Mouse (Mus musculus) liver, embryonic 16.5 days (tissue): Measurements from ENCODE around the gene Stx18. TPM values are rescaled to one million over a fixed set of nuclear protein-coding genes. Genes with fewer than 3 reads are reported as not detected.

ENCODE experiments used
- ATAC-seq: fragments of 200-750 bp; cut with Nextera tagmentation; 2 replicates; pipeline ENCODE4 v1.8.0; 2017; ENCODE audit warnings: low read depth, mild to moderate bottlenecking, moderate number of reproducible peaks, moderate library complexity
- H3K27ac ChIP-seq: fragments of 300-500 bp; sonication (generic); 2 replicates; pipeline ENCODE4 v1.5.1; 2014; ENCODE audit warnings: mild to moderate bottlenecking, low read length
- H3K27me3 ChIP-seq: fragments of 300-500 bp; sonication (generic); 2 replicates; pipeline ENCODE4 v1.6.1; 2014; ENCODE audit warnings: low read depth, low read length, mixed read lengths; ENCODE audit not compliant: control insufficient read depth, insufficient read depth
- H3K36me3 ChIP-seq: fragments of 300-500 bp; sonication (generic); 2 replicates; pipeline ENCODE4 v1.6.1; 2014; ENCODE audit warnings: mild to moderate bottlenecking; ENCODE audit not compliant: control insufficient read depth, insufficient read depth
- H3K4me1 ChIP-seq: fragments of 300-500 bp; sonication (generic); 2 replicates; pipeline ENCODE4 v1.6.1; 2014; ENCODE audit warnings: low read depth, low read length, mixed read lengths; ENCODE audit not compliant: control insufficient read depth
- H3K4me2 ChIP-seq: fragments of 300-500 bp; sonication (generic); 2 replicates; pipeline ENCODE4 v1.6.1; 2014; ENCODE audit warnings: low read depth, low read length, mixed read lengths
- H3K4me3 ChIP-seq: fragments of 300-500 bp; sonication (generic); 2 replicates; pipeline ENCODE4 v1.5.1; 2014; ENCODE audit warnings: low read depth, mild to moderate bottlenecking, low read length
- H3K9ac ChIP-seq: fragments of 300-500 bp; sonication (generic); 2 replicates; pipeline ENCODE4 v1.6.1; 2014; ENCODE audit warnings: low read depth, low read length
- H3K9me3 ChIP-seq: fragments of 300-500 bp; sonication (generic); replicated peaks from 2 replicates; pipeline ENCODE4 v1.6.1; 2016; ENCODE audit warnings: low read length; ENCODE audit not compliant: control insufficient read depth
- WGBS: fragments of 180-500 bp; shearing (Covaris S2); extraction: QIAGEN DNeasy Blood & Tissue Kit; methylation state at CpG from one replicate; pipeline ENCODE4 v1.1.7; 2014; ENCODE audit not compliant: insufficient replicate concordance; 5-methylcytosine and 5-hydroxymethylcytosine counted together
- polyA plus RNA-seq: library from polyadenylated mRNA; unstranded; fragments of >200 nt; fragmentation: Nextera tagmentation; extraction: Ambion mirVana; gene quantifications from 2 replicates; pipeline ENCODE4 v1.2.1, GENCODE M21; 2015

Gene Stx18
- polyA plus RNA-seq, 1 experiment from 2014 or later = 10.7 TPM

DNA sequence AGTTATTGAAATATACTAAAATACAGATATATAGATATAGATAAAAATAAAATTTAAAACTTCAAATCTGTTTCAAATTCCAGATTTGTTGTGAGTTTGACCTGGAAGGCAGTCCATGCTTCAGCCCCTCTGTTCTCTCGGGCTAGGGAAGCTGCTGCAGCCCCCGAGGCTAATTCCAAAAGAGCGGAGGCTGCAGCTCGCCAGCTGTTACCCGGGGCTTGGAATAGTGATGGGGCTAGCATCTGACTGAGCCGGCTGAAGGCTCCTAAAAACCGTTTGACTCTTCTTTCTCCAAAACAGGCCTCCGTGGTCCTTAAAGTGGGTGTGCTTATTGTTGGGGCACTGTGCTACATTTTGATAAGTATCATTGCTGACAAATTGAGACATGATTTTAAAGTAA, 46.1 kb downstream of the Stx18 start:
- H3K9me3 ChIP-seq = no peaks in the 10 kb centered on the region
- no peak overlapping the region for H3K27ac ChIP-seq
- no peak overlapping the region for H3K9ac ChIP-seq
- no peak for ATAC-seq
- no peaks in the 10 kb centered on the region for H3K4me1 ChIP-seq
- 57% methylated on average over 8 of the region's 8 CpGs for WGBS
- no peaks in the 10 kb centered on the region for H3K36me3 ChIP-seq
- H3K27me3 ChIP-seq = no peaks in the 10 kb centered on the region
- no peak overlapping the region for H3K4me2 ChIP-seq
- H3K4me3 ChIP-seq = no peak overlapping the region

DNA sequence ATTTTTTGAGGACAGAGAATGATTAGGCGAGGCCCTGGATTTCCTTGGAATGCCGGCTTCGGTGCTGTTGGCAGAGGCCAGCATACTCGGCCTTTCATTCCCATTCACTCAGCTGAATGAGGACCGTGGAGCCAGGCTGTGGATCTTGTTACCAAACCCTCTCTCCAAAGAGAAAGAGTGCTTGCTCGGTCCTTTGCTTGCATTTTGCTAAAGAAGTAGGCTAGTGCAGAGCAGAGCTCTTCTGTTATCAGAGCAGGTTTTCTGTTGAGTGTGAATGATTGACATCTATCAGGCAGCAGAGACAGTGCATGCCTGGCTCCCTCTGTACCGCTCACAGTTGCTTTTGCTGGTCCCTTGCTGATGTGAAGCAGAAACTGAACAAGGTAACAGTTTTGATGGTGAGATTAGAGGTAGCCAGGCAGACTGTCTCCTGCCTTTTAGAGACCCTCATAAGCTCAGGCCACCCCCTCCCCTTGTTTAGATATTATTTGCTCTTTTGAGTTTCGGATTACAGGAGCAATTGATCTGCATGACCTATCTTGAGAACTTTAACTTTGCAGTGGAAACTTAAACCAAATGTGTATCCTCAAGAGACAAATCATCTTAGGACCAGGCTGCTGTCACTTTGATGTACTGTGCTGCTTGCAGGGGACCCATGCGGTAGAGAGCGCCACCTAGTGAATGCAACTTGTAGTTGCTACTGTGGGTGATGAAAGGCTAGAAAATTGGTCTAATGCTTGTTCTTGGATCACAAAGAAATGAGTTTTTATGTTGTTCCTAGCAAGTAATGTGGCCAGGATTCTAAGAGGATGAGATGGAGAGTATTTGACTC, 47.2 kb downstream of the Stx18 start:
- H3K27ac ChIP-seq = no peak overlapping the region
- no peak overlapping the region for H3K4me2 ChIP-seq
- H3K9ac ChIP-seq = no peak overlapping the region
- ATAC-seq = no peak
- no peaks in the 10 kb centered on the region for H3K36me3 ChIP-seq
- no peaks in the 10 kb centered on the region for H3K9me3 ChIP-seq
- H3K4me3 ChIP-seq = no peak overlapping the region
- 45% methylated on average over 10 of the region's 10 CpGs for WGBS
- H3K4me1 ChIP-seq = no peaks in the 10 kb centered on the region
- H3K27me3 ChIP-seq = no peaks in the 10 kb centered on the region

DNA sequence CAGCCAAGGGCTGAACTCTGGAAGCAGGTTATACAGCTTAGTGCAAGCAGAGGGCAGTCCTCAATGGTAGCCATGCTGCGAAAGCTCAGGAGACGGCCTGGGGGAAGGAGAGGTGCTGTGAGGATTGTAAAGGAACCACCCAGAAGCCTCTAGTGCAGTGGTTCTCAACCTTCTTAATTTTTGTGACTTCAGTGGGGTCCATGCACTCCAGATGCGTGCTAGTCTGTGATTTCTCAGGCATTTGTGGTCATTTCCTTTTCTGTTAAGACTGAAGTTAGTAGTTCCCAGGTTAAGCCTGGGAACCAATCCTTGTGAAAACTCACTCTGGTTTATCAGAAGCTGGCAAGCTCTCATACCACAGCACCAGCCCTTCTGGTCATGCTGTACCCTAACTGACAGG, 51.6 kb downstream of the Stx18 start:
- no peaks in the 10 kb centered on the region for H3K4me1 ChIP-seq
- H3K36me3 ChIP-seq = no peaks in the 10 kb centered on the region
- H3K9ac ChIP-seq = no peak overlapping the region
- no peak overlapping the region for H3K4me3 ChIP-seq
- H3K9me3 ChIP-seq = no peaks in the 10 kb centered on the region
- H3K27ac ChIP-seq = no peak overlapping the region
- no peaks in the 10 kb centered on the region for H3K27me3 ChIP-seq
- H3K4me2 ChIP-seq = no peak overlapping the region
- no peak for ATAC-seq
- WGBS = 70% methylated on average over 3 of the region's 3 CpGs

DNA sequence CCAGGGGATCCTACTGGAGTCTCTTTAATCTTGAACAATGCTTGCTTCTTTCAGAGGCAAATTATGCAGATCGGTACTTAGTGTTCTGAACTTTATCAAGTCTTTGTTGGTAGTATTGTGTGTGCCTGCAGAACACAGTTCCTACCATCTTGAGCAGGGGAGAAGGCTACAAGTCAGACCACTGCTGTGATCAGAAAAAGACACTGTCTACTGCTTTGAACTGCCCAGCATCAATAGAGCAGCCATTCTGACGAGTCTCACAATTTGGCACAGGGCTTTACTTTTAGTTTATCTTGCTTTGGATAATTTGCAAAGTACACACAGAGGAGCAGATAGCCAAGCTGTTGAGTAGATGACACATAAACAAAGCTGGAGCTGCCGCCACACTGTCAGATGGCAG, 52.0 kb downstream of the Stx18 start:
- Histone ChIP-seq H3K4me1 (no peaks in the 10 kb centered on the region), H3K4me2 (no peak overlapping the region), H3K9me3 (no peaks in the 10 kb centered on the region), H3K9ac (no peak overlapping the region), H3K36me3 (no peaks in the 10 kb centered on the region), H3K27ac (no peak overlapping the region), H3K27me3 (no peaks in the 10 kb centered on the region), H3K4me3 (no peak overlapping the region)
- 70% methylated on average over 3 of the region's 3 CpGs for WGBS
- no peak for ATAC-seq

DNA sequence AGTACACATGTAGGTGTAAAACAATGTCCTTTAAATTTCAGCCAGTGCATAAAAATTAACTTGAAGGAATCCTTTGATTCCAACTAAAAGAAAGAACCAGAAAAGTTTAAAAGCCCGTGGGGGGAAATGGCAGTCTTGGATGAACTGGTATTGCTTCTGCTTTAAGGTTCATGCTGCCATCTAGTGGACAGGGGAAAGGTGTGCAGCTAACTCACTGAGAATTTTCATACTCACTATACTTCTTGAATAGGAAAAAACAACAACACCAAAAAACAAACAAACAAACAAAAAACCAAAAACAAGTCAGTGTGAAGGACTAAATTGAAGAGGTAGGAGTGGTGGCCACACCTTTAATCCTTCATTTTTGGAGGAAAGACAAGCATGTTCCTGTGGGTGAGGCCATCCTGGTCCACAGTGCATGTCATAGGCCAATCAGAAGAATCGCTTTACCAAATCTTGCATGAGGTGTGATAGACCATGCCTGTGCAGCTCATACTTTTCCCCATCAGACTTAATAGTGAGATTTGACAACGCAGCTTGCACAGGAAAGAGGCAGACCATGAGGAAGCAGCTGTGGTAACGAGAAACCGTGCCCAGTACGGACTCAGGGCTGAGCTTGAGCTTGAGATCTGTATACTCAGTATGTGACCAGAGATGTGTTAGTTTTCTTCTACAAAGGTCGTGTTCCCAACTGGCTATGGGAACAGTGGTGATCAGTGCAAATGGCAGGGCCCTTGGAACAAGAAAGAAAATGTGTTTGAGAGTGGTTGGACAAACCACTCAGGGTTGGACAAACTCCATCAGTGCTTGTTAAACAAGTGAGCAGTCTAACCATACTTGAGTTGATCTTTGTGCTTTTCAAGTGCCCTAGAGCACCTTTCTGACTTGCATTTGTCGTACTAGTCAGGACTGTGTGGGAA, 52.8 kb downstream of the Stx18 start:
- H3K4me3 ChIP-seq = no peak overlapping the region
- no peak overlapping the region for H3K4me2 ChIP-seq
- ATAC-seq = no peak
- H3K27me3 ChIP-seq = no peaks in the 10 kb centered on the region
- no peaks in the 10 kb centered on the region for H3K9me3 ChIP-seq
- H3K9ac ChIP-seq = no peak overlapping the region
- H3K4me1 ChIP-seq = no peaks in the 10 kb centered on the region
- 43% methylated on average over 8 of the region's 8 CpGs for WGBS
- H3K36me3 ChIP-seq = no peaks in the 10 kb centered on the region
- no peak overlapping the region for H3K27ac ChIP-seq

DNA sequence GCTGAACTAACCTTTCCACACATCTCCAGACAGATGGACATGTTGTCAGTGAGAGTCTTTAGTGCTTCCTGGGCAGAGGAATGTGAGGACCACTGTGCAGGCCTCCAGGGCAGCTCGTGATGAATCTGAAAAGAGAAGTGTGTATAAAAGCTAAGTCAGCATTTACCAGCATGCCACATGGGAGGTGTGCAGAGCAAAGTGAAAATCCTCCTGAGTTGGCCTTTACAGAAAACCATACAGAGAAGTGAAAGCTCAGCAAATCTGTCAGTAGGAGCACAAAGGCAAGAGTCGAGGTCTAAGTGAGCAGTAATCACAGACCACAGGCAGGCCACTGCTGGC, 53.4 kb downstream of the Stx18 start:
- no peaks in the 10 kb centered on the region for H3K27me3 ChIP-seq
- no peak overlapping the region for H3K9ac ChIP-seq
- no peaks in the 10 kb centered on the region for H3K9me3 ChIP-seq
- no peak for ATAC-seq
- no peak overlapping the region for H3K4me3 ChIP-seq
- H3K36me3 ChIP-seq = no peaks in the 10 kb centered on the region
- 36% methylated on average over 2 of the region's 2 CpGs for WGBS
- no peak overlapping the region for H3K4me2 ChIP-seq
- H3K27ac ChIP-seq = no peak overlapping the region
- no peaks in the 10 kb centered on the region for H3K4me1 ChIP-seq

DNA sequence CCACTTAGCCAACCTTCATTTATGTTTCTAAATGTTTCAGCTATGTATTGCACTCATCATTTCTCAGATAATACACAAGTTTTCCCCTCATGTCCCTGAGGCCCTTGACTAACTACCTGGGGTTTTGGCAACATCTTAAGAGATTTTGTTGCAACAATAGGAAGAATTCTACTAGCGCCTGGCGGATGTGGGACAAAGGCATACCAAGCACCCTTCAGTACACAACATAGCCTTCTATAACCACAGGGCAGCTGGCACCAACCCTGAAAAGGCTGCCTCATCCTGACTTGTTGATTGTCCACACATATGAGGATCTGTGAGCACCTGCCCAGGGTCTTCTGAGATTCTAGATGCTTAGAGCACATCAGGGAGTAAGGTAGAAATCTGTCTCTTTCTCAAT, 55.8 kb downstream of the Stx18 start:
- Histone ChIP-seq H3K4me3 (no peak overlapping the region), H3K9ac (no peak overlapping the region), H3K4me1 (no peaks in the 10 kb centered on the region), H3K36me3 (no peaks in the 10 kb centered on the region), H3K9me3 (no peaks in the 10 kb centered on the region), H3K27me3 (no peaks in the 10 kb centered on the region), H3K4me2 (no peak overlapping the region), H3K27ac (no peak overlapping the region)
- 73% methylated on average over 2 of the region's 2 CpGs for WGBS
- no peak for ATAC-seq

DNA sequence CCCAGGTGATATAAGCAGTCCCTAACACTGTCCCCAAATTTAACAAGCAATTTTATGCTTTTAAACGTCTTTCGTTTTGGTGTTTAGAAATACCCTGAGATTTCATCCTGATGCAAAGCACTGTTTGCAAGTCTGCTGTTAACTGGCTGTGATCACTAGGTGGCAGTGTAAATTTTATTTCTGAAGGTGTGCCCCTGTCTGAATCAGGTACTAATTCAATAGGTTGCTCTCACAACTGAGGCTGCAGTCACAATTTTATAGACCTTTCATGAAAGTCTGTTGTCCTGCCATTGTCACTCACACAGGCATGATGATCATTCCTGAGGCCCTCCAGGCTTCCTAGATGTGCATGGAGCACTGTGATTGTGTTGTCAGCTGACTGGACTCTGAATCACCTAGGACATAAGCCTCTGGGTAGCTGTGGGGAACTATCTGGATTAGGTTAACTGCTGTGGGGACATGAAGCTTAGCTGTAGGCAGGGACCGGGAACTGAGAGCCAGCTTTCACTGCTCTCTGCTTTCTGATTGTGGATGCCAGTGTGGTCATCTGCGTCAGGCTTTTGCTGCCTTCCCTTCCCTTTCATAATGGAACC, 59.1 kb downstream of the Stx18 start:
- no peaks in the 10 kb centered on the region for H3K4me1 ChIP-seq
- H3K27ac ChIP-seq = no peak overlapping the region
- no peak overlapping the region for H3K9ac ChIP-seq
- ATAC-seq = no peak
- whole genome bisulfite sequencing = 63% methylated on average over 4 of the region's 4 CpGs
- H3K36me3 ChIP-seq = no peaks in the 10 kb centered on the region
- H3K9me3 ChIP-seq = no peaks in the 10 kb centered on the region
- no peak overlapping the region for H3K4me3 ChIP-seq
- no peaks in the 10 kb centered on the region for H3K27me3 ChIP-seq
- no peak overlapping the region for H3K4me2 ChIP-seq
